Mouse (Mus musculus): ENCODE data around the gene Plcd3.

The Plcd3 gene

GRCm38 (mm10) chr11:103101481-103101865 lies at the start of gene Plcd3, which contains the start of gene Acbd4:
Plcd3 (minus strand) TSS chr11:103101658.
Acbd4 (plus strand) TSS chr11:103101682.
- no peak for DNase-seq (ENCODE audit: extremely low spot score, low read depth, low spot score)

- DNase-seq (ENCODE audit: extremely low spot score, low read depth, low spot score): no peak
Measured at GRCm38 (mm10) chr11:103149771-103150170, 48.3 kb upstream of the Plcd3 start.

- DNase-seq (ENCODE audit: extremely low spot score, low read depth, low spot score): no peak
Measured at GRCm38 (mm10) chr11:103147766-103148165, 46.3 kb upstream of the Plcd3 start.

- DNase-seq (ENCODE audit: extremely low spot score, low read depth, low spot score): no peak
Measured at GRCm38 (mm10) chr11:103146386-103146785, 44.9 kb upstream of the Plcd3 start.

- no peak for DNase-seq (ENCODE audit: extremely low spot score, low read depth, low spot score)
Measured at GRCm38 (mm10) chr11:103144309-103145285, 43.1 kb upstream of the Plcd3 start.

- DNase-seq (ENCODE audit: extremely low spot score, low read depth, low spot score): no peak
Measured at GRCm38 (mm10) chr11:103142441-103143182, 41.2 kb upstream of the Plcd3 start.

- DNase-seq (ENCODE audit: extremely low spot score, low read depth, low spot score): no peak
Measured at GRCm38 (mm10) chr11:103141944-103142255, 40.4 kb upstream of the Plcd3 start.

GRCm38 (mm10) chr11:103141101-103141943 lies 39.9 kb upstream of the Plcd3 start:
- no peak for DNase-seq (ENCODE audit: extremely low spot score, low read depth, low spot score)

- DNase-seq (ENCODE audit: extremely low spot score, low read depth, low spot score): no peak
Measured at GRCm38 (mm10) chr11:103140763-103141100, 39.3 kb upstream of the Plcd3 start.

GRCm38 (mm10) chr11:103139951-103140762 lies 38.7 kb upstream of the Plcd3 start:
- DNase-seq (ENCODE audit: extremely low spot score, low read depth, low spot score): no peak

- DNase-seq (ENCODE audit: extremely low spot score, low read depth, low spot score): no peak
Measured at GRCm38 (mm10) chr11:103136039-103136577, 34.6 kb upstream of the Plcd3 start.

- no peak for DNase-seq (ENCODE audit: extremely low spot score, low read depth, low spot score)
Measured at GRCm38 (mm10) chr11:103134221-103134620, 32.8 kb upstream of the Plcd3 start.

- no peak for DNase-seq (ENCODE audit: extremely low spot score, low read depth, low spot score)
Measured at GRCm38 (mm10) chr11:103133456-103134185, 32.2 kb upstream of the Plcd3 start.

- peak; percentile 99 for DNase-seq (ENCODE audit: extremely low spot score, low read depth, low spot score)
Measured at GRCm38 (mm10) chr11:103132576-103133455, 31.4 kb upstream of the Plcd3 start.

GRCm38 (mm10) chr11:103131701-103132575 lies 30.5 kb upstream of the Plcd3 start, which contains the start of gene Hexim2:
Hexim2 (plus strand) TSS chr11:103132429.
- DNase-seq (ENCODE audit: extremely low spot score, low read depth, low spot score): no peak

- no peak for DNase-seq (ENCODE audit: extremely low spot score, low read depth, low spot score)
Measured at GRCm38 (mm10) chr11:103120315-103120714, 18.9 kb upstream of the Plcd3 start.

GRCm38 (mm10) chr11:103119609-103120008 lies 18.2 kb upstream of the Plcd3 start:
- no peak for DNase-seq (ENCODE audit: extremely low spot score, low read depth, low spot score)

Data from hindlimb bud, embryonic 11.5 days (tissue).